Mouse (Mus musculus) cerebellum, postnatal 10 days (tissue): Measurements from ENCODE around the gene Dcdc2c.
A peak's percentile ranks its signal among the peaks of the same experiment; 100 is the strongest.

Source experiments
- DNase-seq, 2 experiments: peaks; one replicate each; pipeline ENCODE4 v3.0.0; 2021; ENCODE audit warnings: mixed read lengths in 2 of 2

The Dcdc2c gene

GRCm38 (mm10) chr12:28552299-28552698, at the start of gene Dcdc2c:
Gene Dcdc2c (minus strand): TSS chr12:28552399.
- DNase-seq: no peak

DNA sequence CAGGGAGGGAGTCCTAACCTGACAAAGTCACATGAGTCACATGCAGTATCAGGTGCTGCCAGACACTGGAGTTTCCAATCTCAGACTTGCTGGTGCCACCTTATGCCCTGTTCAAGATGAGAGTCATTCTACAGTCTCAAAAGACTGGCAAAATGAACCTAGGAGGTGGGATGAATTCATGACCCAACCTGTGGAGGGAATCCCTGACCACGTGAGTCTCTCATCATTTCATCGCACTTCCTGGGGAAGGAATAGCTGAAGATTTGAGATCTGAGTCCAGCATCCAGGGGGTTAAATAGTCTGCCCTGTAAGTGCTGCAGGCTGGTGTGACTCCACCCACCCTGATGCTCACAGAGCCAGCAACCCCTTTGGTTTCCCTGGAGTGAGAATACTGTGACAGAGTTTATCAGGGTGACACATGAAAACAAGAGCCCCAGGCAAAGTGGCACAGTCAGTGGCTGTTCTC, 46.4 kb upstream of the Dcdc2c start:
- no peak for DNase-seq

DNA sequence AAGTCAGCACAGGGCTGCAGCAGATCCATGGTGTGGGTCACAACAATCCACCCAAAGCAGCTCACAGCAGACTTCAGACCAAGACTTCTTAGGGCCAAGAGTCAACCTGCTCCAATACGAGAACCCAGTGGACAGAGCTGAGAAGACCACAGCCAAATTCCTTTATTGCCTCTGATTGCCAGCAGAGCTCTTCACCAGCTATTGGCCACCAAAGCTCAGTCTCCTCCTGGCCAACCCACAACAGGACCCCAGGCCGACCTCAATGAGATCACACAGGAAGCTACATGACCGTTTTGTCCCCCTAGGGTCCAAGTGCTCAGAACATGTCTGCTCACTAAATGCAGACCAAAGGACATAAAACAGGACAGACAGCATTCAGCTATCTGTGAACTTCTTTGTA, 45.9 kb upstream of the Dcdc2c start:
- DNase-seq: no peak

DNA sequence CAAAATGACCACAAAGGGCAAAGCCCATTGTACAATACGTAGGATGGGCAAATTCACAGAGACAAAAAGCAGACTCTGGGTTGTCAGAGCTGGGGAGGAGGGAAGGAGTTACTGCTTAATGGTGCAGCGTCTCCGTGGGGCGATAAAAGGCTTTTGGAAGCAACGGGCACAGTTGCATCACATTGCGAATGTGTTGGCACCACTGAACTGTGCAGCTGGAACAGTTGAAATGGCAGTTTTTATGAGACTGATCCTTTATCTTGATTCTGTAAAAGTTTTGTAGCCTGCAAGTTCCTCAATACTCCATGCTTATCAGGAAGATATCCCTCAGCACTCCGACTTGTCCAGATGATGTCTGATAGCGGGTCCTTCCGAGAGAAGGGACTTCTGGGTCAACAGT, 45.5 kb upstream of the Dcdc2c start:
- no peak for DNase-seq

DNA sequence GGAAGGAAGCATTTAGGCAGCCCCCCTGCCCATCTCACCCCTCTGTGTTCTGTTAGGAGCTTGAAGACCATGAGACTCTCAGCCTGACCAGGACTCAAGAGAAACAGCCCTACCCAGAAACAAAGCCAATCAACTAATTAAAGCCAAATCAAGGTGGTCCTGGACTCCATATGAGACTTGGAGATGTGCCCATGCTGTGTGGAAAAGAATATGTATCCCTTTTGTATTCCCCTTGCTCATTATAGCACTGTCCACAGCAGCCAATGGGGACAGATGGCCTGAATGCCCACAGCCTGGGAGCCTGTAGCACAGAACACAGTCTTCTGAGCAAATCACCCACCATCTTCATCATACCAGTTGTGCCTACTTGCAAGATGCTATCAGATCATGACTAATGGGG, 44.7 kb upstream of the Dcdc2c start:
- peak in 1 of 2 experiments; percentile 34 for DNase-seq

DNA sequence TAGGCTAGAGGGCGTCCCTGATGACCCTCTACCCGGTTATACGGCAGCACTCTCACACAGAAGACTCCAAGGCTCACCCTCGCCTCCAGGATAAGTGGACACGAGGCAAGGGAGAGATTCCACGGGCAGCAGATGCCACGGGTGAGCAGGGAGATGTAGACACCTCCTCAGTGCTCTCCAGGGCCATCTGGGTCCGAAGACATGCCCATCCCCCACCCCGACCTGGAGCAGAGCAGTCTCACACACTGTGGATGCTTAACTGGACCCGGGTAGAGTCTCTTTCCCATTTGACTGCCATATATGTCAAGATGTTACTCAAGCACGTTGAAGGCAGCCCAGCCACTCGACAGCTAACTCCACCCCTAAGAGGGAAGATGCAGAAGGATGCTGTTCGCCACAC, 38.2 kb upstream of the Dcdc2c start:
- peak; percentile 51 to 60 for DNase-seq

DNA sequence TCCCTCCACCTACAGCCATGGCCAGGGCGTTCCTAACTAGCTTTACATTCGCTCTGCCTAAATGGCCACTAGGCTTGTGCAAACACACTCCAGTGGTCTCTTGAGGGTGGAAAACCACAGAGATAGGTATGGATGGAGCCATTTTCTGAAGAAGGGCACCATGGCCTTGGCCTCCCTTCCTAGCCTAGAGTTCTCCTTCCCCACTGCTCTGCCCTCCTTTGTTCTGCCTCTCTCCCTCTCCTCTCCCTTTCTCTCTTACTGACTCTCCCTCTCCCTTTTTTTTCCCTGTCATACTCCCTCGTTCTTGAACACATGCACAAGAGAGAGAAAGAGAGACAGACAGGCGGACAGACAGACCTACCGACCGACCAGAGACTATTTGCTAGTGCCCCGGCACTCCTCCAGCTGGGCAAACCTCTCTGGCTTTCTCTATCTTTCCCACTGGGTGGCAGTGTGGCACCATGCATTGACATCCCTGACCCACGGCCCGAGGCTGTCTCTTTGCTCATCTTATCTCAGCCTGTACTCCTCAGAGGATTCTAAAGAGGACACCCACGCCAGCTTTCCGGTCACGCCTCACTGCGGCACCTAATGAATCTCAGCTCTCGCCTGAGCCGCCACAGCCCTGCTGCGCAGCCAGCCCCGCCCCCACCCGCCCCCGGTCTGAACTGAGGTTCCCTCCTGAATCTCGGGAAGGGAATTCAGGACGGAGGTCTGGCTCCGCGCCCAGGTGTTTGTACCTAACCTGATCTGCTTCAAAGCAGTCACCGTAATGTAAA, 37.1 kb upstream of the Dcdc2c start:
- peak; percentile 96 to 97 for DNase-seq

DNA sequence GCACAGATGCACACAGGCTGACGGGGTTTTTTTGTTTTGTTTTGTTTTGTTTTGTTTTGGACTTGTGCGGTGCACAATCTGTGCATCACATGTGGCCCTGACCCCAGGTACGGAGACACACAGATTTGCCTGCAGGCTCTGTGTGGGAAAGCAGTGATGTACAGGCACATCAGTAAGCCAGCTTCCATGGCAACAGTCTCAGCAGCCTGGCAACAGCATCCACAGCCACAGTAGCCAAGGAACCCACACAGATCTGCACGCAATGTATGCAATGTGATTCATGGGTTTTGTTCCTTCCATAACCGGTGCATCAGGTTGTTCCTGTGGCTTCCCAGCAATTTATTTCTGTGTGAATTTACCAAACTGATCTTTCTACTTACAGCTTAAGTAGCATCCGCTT, 35.8 kb upstream of the Dcdc2c start:
- DNase-seq: no peak

DNA sequence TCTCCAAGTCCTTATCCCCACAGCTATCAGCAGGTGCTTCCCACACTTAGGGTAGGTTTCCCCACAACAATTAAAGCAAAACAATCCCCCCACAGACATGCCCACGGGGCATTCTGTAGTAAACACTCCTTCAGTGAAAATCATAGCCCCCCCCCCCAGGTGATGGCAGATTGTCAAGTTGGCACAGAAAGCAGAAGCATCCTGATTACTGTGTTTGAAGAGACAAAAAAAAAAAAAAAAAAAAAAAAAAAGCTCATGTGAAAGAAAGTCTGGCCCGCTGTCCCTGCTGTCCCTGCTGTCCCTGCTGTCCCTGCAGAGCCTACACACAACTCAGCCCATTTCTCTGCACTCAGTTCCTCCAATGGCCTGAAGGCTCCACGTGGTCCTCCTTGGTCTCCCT, 31.8 kb upstream of the Dcdc2c start:
- peak; percentile 61 to 62 for DNase-seq

GRCm38 (mm10) chr12:28582423-28582822, 30.2 kb upstream of the Dcdc2c start, which contains the start of gene Allc:
Gene Allc (minus strand): TSS chr12:28582523.
- no peak for DNase-seq

GRCm38 (mm10) chr12:28579132-28579531, 26.9 kb upstream of the Dcdc2c start:
- peak; percentile 51 to 60 for DNase-seq

- peak; percentile 38 to 49 for DNase-seq
Measured at GRCm38 (mm10) chr12:28578147-28578546, 25.9 kb upstream of the Dcdc2c start.

GRCm38 (mm10) chr12:28575366-28576070, 23.3 kb upstream of the Dcdc2c start:
- DNase-seq: no peak

DNA sequence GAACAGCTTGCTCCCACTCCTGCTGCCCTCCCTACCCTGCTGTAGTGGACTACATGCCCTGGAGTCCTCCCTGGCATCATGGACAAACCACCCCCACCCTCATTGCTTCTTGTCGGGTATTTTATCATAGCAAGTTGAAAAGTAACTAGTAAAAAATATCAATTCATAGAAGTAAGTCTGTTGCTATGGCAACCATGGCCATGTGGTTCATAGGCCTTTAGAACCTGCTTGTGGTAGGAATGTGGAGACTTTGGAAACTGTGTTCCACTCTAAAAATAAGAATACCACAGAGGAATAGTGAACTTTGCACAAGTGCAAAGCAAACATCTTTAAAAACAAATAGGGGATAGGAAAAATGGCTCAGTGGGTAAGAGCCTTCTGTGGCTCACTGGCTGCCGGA, 20.0 kb upstream of the Dcdc2c start:
- no peak for DNase-seq

DNA sequence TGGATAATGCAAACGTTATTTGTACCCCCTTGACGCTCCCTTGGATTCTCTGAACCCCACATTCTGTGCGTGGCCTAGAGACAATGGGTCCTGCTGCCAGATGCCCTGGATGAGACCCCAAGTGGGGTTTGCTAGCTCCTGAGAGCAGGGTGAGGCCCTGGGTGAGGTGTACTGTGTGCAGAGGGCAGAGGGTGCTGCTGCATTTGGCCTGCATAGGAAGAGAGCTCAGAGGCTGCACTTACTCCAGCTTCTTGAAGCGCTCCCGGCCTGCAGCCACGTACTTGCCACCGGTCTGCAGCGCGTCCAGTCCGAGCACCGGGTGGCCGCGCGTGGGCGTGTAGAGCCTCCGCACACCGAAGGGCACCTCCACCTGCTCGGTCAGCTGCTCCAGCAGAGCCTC, 424 bp downstream of the Dcdc2c start:
- DNase-seq: no peak

DNA sequence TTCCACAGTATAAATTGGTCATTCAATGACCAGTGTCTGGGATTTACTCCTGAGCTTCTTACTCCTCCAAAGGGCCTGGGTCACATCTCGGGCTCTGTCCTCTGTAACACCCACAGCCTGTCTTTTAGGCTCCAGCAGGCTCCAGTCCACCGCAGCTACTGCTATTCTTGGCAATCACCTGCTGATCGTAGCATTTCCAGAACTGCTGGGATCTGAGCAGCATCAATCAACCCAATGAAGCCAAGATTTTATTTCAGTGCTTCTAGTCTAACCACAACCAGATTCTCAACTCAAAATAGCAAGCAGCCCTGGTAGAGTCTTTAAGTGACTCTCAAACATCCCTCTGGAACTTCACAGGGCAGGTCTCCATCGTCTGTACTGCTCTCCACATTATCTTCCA, 3.3 kb downstream of the Dcdc2c start:
- no peak for DNase-seq

DNA sequence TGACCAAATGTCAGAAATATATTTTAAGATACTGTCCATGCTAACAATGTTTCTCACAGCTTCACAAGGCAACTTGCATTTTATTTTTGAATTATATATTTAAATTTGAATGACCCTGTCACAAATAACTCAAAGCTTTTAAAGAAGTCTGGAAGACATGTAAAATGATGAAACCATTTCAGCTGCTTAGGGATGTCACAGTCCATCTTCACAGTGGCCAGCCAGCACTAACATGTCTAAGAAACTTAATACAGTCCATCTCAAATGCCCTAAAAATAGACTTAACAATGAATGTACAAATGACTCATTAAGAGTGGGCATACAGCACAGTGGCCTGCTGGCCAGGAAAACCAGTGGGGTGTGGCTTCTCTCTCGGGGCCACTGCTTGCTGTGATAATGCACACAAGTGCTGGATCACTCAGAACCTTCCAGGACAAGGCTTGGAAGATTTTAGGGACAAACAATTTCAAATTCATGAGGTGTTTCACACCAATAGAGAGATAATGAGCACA, 37.9 kb downstream of the Dcdc2c start:
- DNase-seq: no peak

DNA sequence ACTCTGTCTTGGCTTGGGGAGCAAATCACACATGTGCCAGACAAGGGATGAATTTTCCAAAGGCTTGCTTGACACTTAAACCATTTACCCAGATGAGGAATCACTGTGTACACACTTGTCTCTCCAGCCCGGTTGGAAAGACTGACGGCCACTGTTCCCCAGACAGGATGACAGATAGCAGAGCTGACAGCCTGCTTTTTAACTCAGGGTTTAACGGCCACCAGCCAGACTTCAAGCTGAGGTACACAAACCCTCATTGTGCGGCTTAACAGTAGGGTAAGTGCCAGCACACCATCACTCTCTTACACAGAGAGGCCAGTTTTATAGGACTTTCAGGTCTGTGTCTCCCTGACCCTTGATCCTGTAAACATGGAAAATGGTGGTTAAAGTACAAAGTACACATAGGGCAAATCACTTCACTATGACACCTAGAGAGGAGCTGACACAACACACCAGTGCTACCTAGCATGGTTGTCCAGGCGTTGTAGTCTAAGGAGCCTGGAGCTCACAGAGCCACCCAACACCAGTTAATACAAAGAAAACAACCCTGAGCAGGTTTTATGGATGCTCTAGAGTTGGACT, 42.4 kb downstream of the Dcdc2c start:
- no peak for DNase-seq

- no peak for DNase-seq
Measured at GRCm38 (mm10) chr12:28494289-28494688, 57.9 kb downstream of the Dcdc2c start.

DNA sequence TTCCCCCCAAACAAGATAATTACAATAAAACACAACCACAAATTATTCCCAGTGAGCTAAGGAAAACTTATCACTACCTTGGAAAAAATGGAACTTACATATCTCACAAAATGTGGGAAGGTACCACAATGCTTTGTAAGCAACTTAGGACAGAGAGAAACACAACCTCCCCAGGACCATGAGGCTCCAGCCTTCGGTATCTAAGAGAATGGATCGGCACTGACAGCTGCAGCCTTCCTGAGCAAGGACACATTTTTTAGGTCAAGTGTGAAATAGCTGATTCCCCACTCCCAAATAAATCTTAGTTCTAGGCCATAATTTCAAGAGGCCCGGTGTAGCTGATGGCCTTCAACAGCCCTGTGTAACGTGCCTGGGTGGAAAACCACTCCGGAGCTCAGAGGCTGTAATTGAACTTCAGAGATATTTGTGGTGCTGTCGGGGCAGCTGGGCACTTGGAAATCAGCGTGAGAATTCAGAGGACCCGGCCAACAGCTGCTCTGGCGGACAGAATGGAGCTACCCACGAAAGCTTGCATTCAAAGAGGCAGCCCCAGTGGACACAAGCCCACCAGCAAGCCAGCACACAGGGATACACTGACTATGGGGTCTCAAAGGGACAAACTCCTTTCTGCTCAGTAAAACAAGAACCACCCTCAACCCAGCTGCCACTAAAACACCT, 69.6 kb downstream of the Dcdc2c start:
- DNase-seq: peak; percentile 15 to 22

DNA sequence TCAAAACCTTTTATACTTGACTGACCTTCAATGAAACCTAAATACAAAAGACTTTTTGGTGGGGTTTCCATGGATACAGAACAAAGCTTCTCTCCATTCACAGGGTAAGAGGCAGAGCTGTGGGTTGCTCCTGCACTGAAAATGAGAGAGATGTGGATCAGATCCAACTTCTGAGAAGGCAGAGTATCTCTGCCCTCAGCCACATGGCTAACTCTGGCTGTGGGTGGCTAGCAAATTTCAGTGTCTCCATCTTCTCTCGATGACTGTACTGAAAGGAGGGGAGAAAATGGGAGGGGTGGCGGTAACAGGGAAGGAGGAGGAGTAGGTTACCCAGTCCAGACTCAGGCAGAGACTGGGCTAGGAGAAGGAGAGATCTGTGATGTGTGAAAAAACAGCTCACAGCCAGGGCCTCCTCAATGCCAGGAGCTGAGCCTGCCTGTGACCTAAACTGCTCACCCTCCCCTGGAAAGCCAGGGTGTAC, 91.2 kb downstream of the Dcdc2c start:
- peak; percentile 13 for DNase-seq

GRCm38 (mm10) chr12:28460523-28460922, 91.7 kb downstream of the Dcdc2c start:
- DNase-seq: no peak

GRCm38 (mm10) chr12:28458786-28459185, 93.4 kb downstream of the Dcdc2c start:
- DNase-seq: no peak
